In genomic region chr12:100529172-100529571, GRCm38 (mm10) we compare ENCODE assay signal across 8 mouse cellular contexts. TPM values are rescaled to one million over a fixed set of nuclear protein-coding genes. Genes with fewer than 3 reads are reported as not detected.
DNase-seq lines count a peak whose midpoint lies in the region; ATAC-seq and TF ChIP-seq lines count a peak whose summit lies in the region.

No protein-coding gene starts in this region.

- H3K27ac ChIP-seq in cortical plate, adult 2 months (ENCODE audit: insufficient read depth, low read length) = peak overlapping the region; percentile 51
- H3K27ac ChIP-seq in heart, embryonic 15.5 days = peak overlapping the region; percentile 59

- intact Hi-C loops in left cerebral cortex, postnatal 36 days (cut with DNase I) = no loop called here

- 42% methylated on average over 8 of the region's 8 CpGs for WGBS in heart, embryonic 15.5 days

- H3K4me3 ChIP-seq in cortical plate, adult 2 months (ENCODE audit: insufficient read depth, low read length) = no peak overlapping the region
- no peak overlapping the region for H3K4me3 ChIP-seq in heart, embryonic 15.5 days

- no peak overlapping the region for H3K4me2 ChIP-seq in heart, embryonic 15.5 days

- peaks cover 5% of the 10 kb centered on the region for H3K4me1 ChIP-seq in cortical plate, adult 2 months (ENCODE audit: control insufficient read depth, insufficient read depth, low read length)
- peaks cover 40% of the 10 kb centered on the region for H3K4me1 ChIP-seq in heart, embryonic 15.5 days (replicated peaks)

- no peak for TF ChIP-seq POLR2A in cortical plate, adult 2 months (IDR thresholded peaks at IDR 0.05; ENCODE audit: extremely low read depth, insufficient read depth, low read length)

- no peak; the same call in 1 of the 2 replicates for ATAC-seq in heart, embryonic 15.5 days (replicated peaks; ENCODE audit: insufficient number of reproducible peaks, insufficient read depth, low FRiP score, low read depth)
- ATAC-seq in activated CD4-positive, CD25-positive, alpha-beta regulatory T cell, adult 4 months = no peak
- ATAC-seq in CD4-positive, CD25-positive, alpha-beta regulatory T cell, adult 4 months = no peak

- H3K9me3 ChIP-seq in heart, embryonic 15.5 days (replicated peaks) = no peaks in the 10 kb centered on the region

- no peaks in the 10 kb centered on the region for H3K27me3 ChIP-seq in heart, embryonic 15.5 days

- no peaks in the 10 kb centered on the region for H3K36me3 ChIP-seq in heart, embryonic 15.5 days

- DNase-seq in 3134 (ENCODE audit: extremely low read depth, insufficient read length, low spot score) = peak; percentile 44
- peak; percentile 77 for DNase-seq in 3T3-L1 (ENCODE audit: low read depth, low spot score)
- DNase-seq in lung, postnatal 10 days = peak; percentile 80
- DNase-seq in left cerebral cortex, postnatal 36 days (ENCODE audit: low spot score in 2 of 2) = no peak

- no peak for TF ChIP-seq CTCF in cortical plate, adult 2 months (IDR thresholded peaks at IDR 0.05; ENCODE audit: extremely low read depth, insufficient read depth, low read length)

- H3K9ac ChIP-seq in heart, embryonic 15.5 days = no peak overlapping the region

RNA-seq across cellular contexts. Expression of gene Ttc7b, which starts 8.5 kb away (rescaled TPM):
- polyA plus RNA-seq in cortical plate, adult 2 months (2012; rRNA removed) = 221 and 228 TPM in 2 replicates
- 9.2 TPM in 2 replicates for polyA plus RNA-seq in heart, embryonic 15.5 days (2015; fragmentation: Nextera tagmentation; extraction: Ambion mirVana)
- 1 to 10 TPM; 3.1 to 3.2 TPM for polyA plus RNA-seq in activated CD4-positive, CD25-positive, alpha-beta regulatory T cell, adult 4 months (2017; shearing (Covaris generic))
- 1 to 10 TPM; 3.4 to 5.1 TPM for polyA plus RNA-seq in CD4-positive, CD25-positive, alpha-beta regulatory T cell, adult 4 months (2017; shearing (Covaris generic))
- total RNA-seq in left cerebral cortex, postnatal 36 days (2021) = 100 to 1,000 TPM; 229 to 246 TPM

Comparison
In these comparisons a context has a peak if more than half of its experiments do, and no peak if none do; other contexts are left out.
1. DNase-seq: peak in 3134 (single experiment), 3T3-L1 (single experiment) and lung, postnatal 10 days (single experiment); none in left cerebral cortex, postnatal 36 days (0 of 2).
2. RNA of gene Ttc7b, which starts 8.5 kb away (polyA plus RNA-seq): 221 to 228 TPM in cortical plate, adult 2 months; 9.2 TPM in heart, embryonic 15.5 days, 3.4 to 5.1 TPM in CD4-positive, CD25-positive, alpha-beta regulatory T cell, adult 4 months and 3.1 to 3.2 TPM in activated CD4-positive, CD25-positive, alpha-beta regulatory T cell, adult 4 months; every median in the first group is over 10 times any median in the second.